In the genomic region with DNA sequence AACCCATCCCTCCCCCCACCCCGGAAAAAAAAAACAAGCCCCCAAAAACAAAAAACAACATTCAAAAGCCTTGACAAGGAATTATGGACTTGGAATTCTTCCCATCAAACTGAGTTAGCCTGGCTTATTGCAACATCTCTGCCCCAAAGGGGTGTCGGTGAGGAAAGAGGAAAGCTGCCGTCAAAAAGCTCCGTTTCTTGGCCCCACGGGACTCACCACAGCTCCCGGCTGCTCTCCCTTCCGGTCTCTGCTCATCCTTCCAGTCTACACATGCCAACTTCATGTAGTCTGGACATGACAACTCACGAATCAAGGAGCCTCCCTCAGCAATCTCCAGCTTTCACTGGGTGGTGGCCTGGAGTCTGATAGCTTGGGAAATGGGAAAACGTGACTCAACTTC, we compare ENCODE assay signal across 15 mouse cellular contexts.
DNase-seq lines count a peak whose midpoint lies in the region; TF ChIP-seq lines count a peak whose summit lies in the region.
"Had no signal": no experiment of that assay in that cellular context is flagged by ENCODE, and none has a peak within 500 bp of the region (broad histone marks: within the 10 kb centered on the region; RNA-seq: fewer than 3 reads in every experiment).

No protein-coding gene starts in this region.

- TF ChIP-seq CTCF in gastrocnemius, adult 2 months (IDR thresholded peaks at IDR 0.05): no peak

- DNase-seq in gastrocnemius, adult 2 months: peak; percentile 41
- no peak for DNase-seq in gastrocnemius, postnatal 14 days
- DNase-seq in 3T3-L1 (ENCODE audit: low read depth, low spot score) (peak; percentile 36), NIH3T3 (ENCODE audit: low read depth) (peak; percentile 64)
- peak; percentile 51 for DNase-seq in lung, postnatal 14 days
- DNase-seq in B cell, adult 2 months: no peak
- no peak for DNase-seq in Muller cell, postnatal 12 days (ENCODE audit: inconsistent ontology term)
- DNase-seq: cerebellum, postnatal 14 days; heart, adult 18-20 months had no signal

- H3K27ac ChIP-seq in gastrocnemius, adult 2 months: no peak overlapping the region
- H3K27ac ChIP-seq: forebrain, embryonic 13.5 days; heart, embryonic 15.5 days; hindbrain, embryonic 12.5 days; left cerebral cortex, adult 2 months; liver, embryonic 14.5 days had no signal

- intact Hi-C loops in gastrocnemius, adult 2 months (cut with DNase I): no loop called here
- intact Hi-C loops in gastrocnemius, postnatal 14 days (cut with DNase I; ENCODE audit: low total_unique reads): no loop called here

- H3K4me3 ChIP-seq in gastrocnemius, adult 2 months: no peak overlapping the region
- H3K4me3 ChIP-seq: forebrain, embryonic 13.5 days; heart, embryonic 15.5 days; hindbrain, embryonic 12.5 days; left cerebral cortex, adult 2 months; megakaryocyte, embryonic 14.5 days had no signal

Comparison
In these comparisons a context has a peak if more than half of its experiments do, and no peak if none do; other contexts are left out.
1. DNase-seq: peak in gastrocnemius, adult 2 months (single experiment), 3T3-L1 (single experiment), NIH3T3 (single experiment) and lung, postnatal 14 days (single experiment); none in gastrocnemius, postnatal 14 days (single experiment), B cell, adult 2 months (0 of 2) and Muller cell, postnatal 12 days (single experiment).